Mouse (Mus musculus) liver, embryonic 14.5 days (tissue): ENCODE data around the gene Ppard. TPM values are rescaled to one million over a fixed set of nuclear protein-coding genes. Genes with fewer than 3 reads are reported as not detected.

Experiments used
- ATAC-seq: fragments of 200-750 bp; cut with Nextera tagmentation; 2 replicates; pipeline ENCODE4 v1.8.0; 2017; ENCODE audit warnings: moderate number of reproducible peaks, mild to moderate bottlenecking, moderate library complexity; ENCODE audit not compliant: insufficient read depth
- DNase-seq, 3 experiments: peaks; one replicate each; pipeline ENCODE4 v3.0.0-alpha.2; 2012 to 2013; ENCODE audit warnings: low read depth in 3 of 3, low spot score in 3 of 3
- H3K27ac ChIP-seq: fragments of 300-500 bp; sonication (generic); 2 replicates; pipeline ENCODE4 v1.5.1; 2014; ENCODE audit warnings: moderate library complexity, mild to moderate bottlenecking, control low read depth, inconsistent platforms
- H3K27me3 ChIP-seq: fragments of 300-500 bp; sonication (generic); 2 replicates; pipeline ENCODE4 v1.6.1; 2014; ENCODE audit warnings: mild to moderate bottlenecking, low read length, moderate library complexity; ENCODE audit not compliant: control insufficient read depth, insufficient read depth
- H3K36me3 ChIP-seq: fragments of 300-500 bp; sonication (generic); replicated peaks from 2 replicates; pipeline ENCODE4 v1.6.1; 2014; ENCODE audit warnings: low read depth; ENCODE audit not compliant: control insufficient read depth, insufficient read depth
- H3K4me1 ChIP-seq, 2 experiments: fragments of 200-500 bp in 1 of 2; fragments of 300-500 bp in 1 of 2; sonication (generic) in 1 of 2; replicated peaks; 2 replicates each; pipeline ENCODE4 v1.6.1; 2012 to 2014; ENCODE audit warnings: antibody characterized with exemption in 1 of 2, inconsistent platforms in 1 of 2, low read length in 1 of 2; ENCODE audit not compliant: control insufficient read depth in 2 of 2, insufficient read depth in 2 of 2
- H3K4me2 ChIP-seq: fragments of 300-500 bp; sonication (generic); 2 replicates; pipeline ENCODE4 v1.6.1; 2014; ENCODE audit warnings: low read depth, mild to moderate bottlenecking, control low read depth, moderate library complexity
- H3K4me3 ChIP-seq, 2 experiments: fragments of 200-500 bp in 1 of 2; fragments of 300-500 bp in 1 of 2; sonication (generic) in 1 of 2; 2 replicates each; pipeline ENCODE4 v1.5.1; 2012 to 2014; ENCODE audit warnings: low read depth in 2 of 2, low read length in 2 of 2, mild to moderate bottlenecking in 2 of 2, control low read depth in 1 of 2, inconsistent platforms in 1 of 2, moderate library complexity in 1 of 2; ENCODE audit not compliant: insufficient read depth in 1 of 2
- H3K9ac ChIP-seq: fragments of 300-500 bp; sonication (generic); replicated peaks from 2 replicates; pipeline ENCODE4 v1.6.1; 2014; ENCODE audit warnings: mild to moderate bottlenecking, control low read depth, moderate library complexity
- H3K9me3 ChIP-seq: fragments of 300-500 bp; sonication (generic); 2 replicates; pipeline ENCODE4 v1.6.1; 2016; ENCODE audit warnings: low read length, mixed read lengths; ENCODE audit not compliant: control insufficient read depth
- CTCF ChIP-seq: IDR thresholded peaks from 2 replicates; pipeline ENCODE4 v1.5.1; 2016; ENCODE audit warnings: antibody characterized with exemption, low read depth, control low read depth
- EP300 ChIP-seq: IDR thresholded peaks from 2 replicates; pipeline ENCODE4 v1.6.1; 2016; ENCODE audit warnings: antibody characterized with exemption, low read depth
- WGBS: fragments of 180-500 bp; shearing (Covaris S2); extraction: QIAGEN DNeasy Blood & Tissue Kit; methylation state at CpG from one replicate; pipeline ENCODE4 v1.1.7; 2014; ENCODE audit not compliant: insufficient replicate concordance; 5-methylcytosine and 5-hydroxymethylcytosine counted together
- polyA plus RNA-seq, 2 experiments: library from polyadenylated mRNA; depleted of rRNA in 1 of 2; stranded (reverse) in 1 of 2; unstranded in 1 of 2; fragments of >200 nt; fragmentation: Nextera tagmentation in 1 of 2; extraction: Ambion mirVana in 1 of 2; gene quantifications; 2 replicates each; pipeline versions ENCODE4 v1.2.1 to v1.2.3; 2012 to 2014

Ppard gene
- polyA plus RNA-seq, 2 experiments, result 0.76 to 5.6 TPM

- Histone ChIP-seq H3K36me3 (no peaks in the 10 kb centered on the region), H3K27me3 (no peaks in the 10 kb centered on the region), H3K9ac (no peak overlapping the region), H3K4me2 (no peak overlapping the region), H3K27ac (no peak overlapping the region), H3K4me1 (peaks cover 0 to 20% of the 10 kb centered on the region in 2 experiments; a peak in 2 of 4 replicates), H3K4me3 (no peak overlapping the region), H3K9me3 (no peaks in the 10 kb centered on the region)
- WGBS, result 60% methylated on average over 16 of the region's 16 CpGs
- DNase-seq, result no peak
- TF ChIP-seq CTCF (peak; percentile 88), EP300 (no peak)
- ATAC-seq, result peak; percentile 40; the same call in 1 of the 2 replicates
Observed at GRCm38 (mm10) chr17:28259890-28260542, 27.5 kb downstream of the Ppard start.

- no peaks in the 10 kb centered on the region for H3K9me3 ChIP-seq
- TF ChIP-seq CTCF (no peak), EP300 (no peak)
- WGBS, result 78% methylated on average over 9 of the region's 9 CpGs
- ATAC-seq (no peak), DNase-seq (no peak)
- peaks cover 0 to 18% of the 10 kb centered on the region in 2 experiments; a peak in 2 of 4 replicates for H3K4me1 ChIP-seq
- no peak overlapping the region for H3K9ac ChIP-seq
- no peaks in the 10 kb centered on the region for H3K36me3 ChIP-seq
- no peak overlapping the region for H3K4me3 ChIP-seq
- no peaks in the 10 kb centered on the region for H3K27me3 ChIP-seq
- H3K27ac ChIP-seq, result no peak overlapping the region
- no peak overlapping the region for H3K4me2 ChIP-seq
Observed at GRCm38 (mm10) chr17:28260543-28260909, 28.0 kb downstream of the Ppard start.

- no peaks in the 10 kb centered on the region for H3K9me3 ChIP-seq
- no peak overlapping the region for H3K27ac ChIP-seq
- H3K36me3 ChIP-seq, result no peaks in the 10 kb centered on the region
- WGBS, result 73% methylated on average over 11 of the region's 11 CpGs
- TF ChIP-seq EP300, result no peak
- no peak for TF ChIP-seq CTCF
- peaks cover 0 to 9% of the 10 kb centered on the region in 2 experiments; a peak in 2 of 4 replicates for H3K4me1 ChIP-seq
- no peak overlapping the region for H3K9ac ChIP-seq
- ATAC-seq (peak; percentile 27), DNase-seq (no peak)
- H3K27me3 ChIP-seq, result no peaks in the 10 kb centered on the region
- no peak overlapping the region for H3K4me3 ChIP-seq
- no peak overlapping the region for H3K4me2 ChIP-seq
Observed at GRCm38 (mm10) chr17:28261795-28262194, 29.3 kb downstream of the Ppard start.

- Histone ChIP-seq H3K4me1 (peaks cover 0 to 4% of the 10 kb centered on the region in 2 experiments; a peak in 1 of 4 replicates), H3K27me3 (no peaks in the 10 kb centered on the region), H3K9me3 (no peaks in the 10 kb centered on the region), H3K36me3 (no peaks in the 10 kb centered on the region), H3K4me2 (no peak overlapping the region), H3K4me3 (no peak overlapping the region), H3K9ac (no peak overlapping the region), H3K27ac (no peak overlapping the region)
- no peak for DNase-seq
- TF ChIP-seq EP300, result no peak
- TF ChIP-seq CTCF, result no peak
- ATAC-seq, result no peak
- WGBS, result 67% methylated on average over 13 of the region's 13 CpGs
Observed at GRCm38 (mm10) chr17:28263181-28263894, 30.8 kb downstream of the Ppard start.

GRCm38 (mm10) chr17:28267251-28267650 lies 34.8 kb downstream of the Ppard start:
- Histone ChIP-seq H3K9me3 (no peaks in the 10 kb centered on the region), H3K4me1 (peaks cover 0 to 7% of the 10 kb centered on the region in 2 experiments; a peak in 1 of 4 replicates), H3K9ac (no peak overlapping the region), H3K4me2 (no peak overlapping the region), H3K4me3 (no peak overlapping the region), H3K27me3 (no peaks in the 10 kb centered on the region), H3K36me3 (no peaks in the 10 kb centered on the region), H3K27ac (no peak overlapping the region)
- no peak for ATAC-seq
- no peak for DNase-seq
- 64% methylated on average over 5 of the region's 5 CpGs for WGBS
- TF ChIP-seq CTCF, result no peak
- no peak for TF ChIP-seq EP300
